Mouse (Mus musculus) limb, embryonic 14.5 days (tissue): Measurements from ENCODE around the gene Samd4. TPM values are rescaled to one million over a fixed set of nuclear protein-coding genes. Genes with fewer than 3 reads are reported as not detected.
A peak's percentile ranks its signal among the peaks of the same experiment; 100 is the strongest.

Experiments used
- ATAC-seq: fragments of 200-750 bp; cut with Nextera tagmentation; 2 replicates; pipeline ENCODE4 v1.8.0; 2017; ENCODE audit warnings: low read depth, moderate number of reproducible peaks, moderate TSS enrichment; ENCODE audit not compliant: low FRiP score
- DNase-seq: peaks from one replicate; pipeline ENCODE4 v3.0.0-alpha.2; 2015; ENCODE audit warnings: low spot score
- H3K27ac ChIP-seq: fragments of 300-500 bp; sonication (generic); replicated peaks from 2 replicates; pipeline ENCODE4 v1.5.1; 2014; ENCODE audit warnings: low read depth, mild to moderate bottlenecking, low read length, moderate library complexity, mixed read lengths
- H3K27me3 ChIP-seq: fragments of 300-500 bp; sonication (generic); 2 replicates; pipeline ENCODE4 v1.6.1; 2014; ENCODE audit warnings: low read length, mixed read lengths; ENCODE audit not compliant: control insufficient read depth, insufficient read depth
- H3K36me3 ChIP-seq: fragments of 300-500 bp; sonication (generic); 2 replicates; pipeline ENCODE4 v1.6.1; 2014; ENCODE audit warnings: mild to moderate bottlenecking, low read length, moderate library complexity, mixed read lengths; ENCODE audit not compliant: control insufficient read depth, insufficient read depth
- H3K4me1 ChIP-seq: fragments of 300-500 bp; sonication (generic); 2 replicates; pipeline ENCODE4 v1.6.1; 2014; ENCODE audit warnings: antibody characterized with exemption, low read length, mixed read lengths; ENCODE audit not compliant: control insufficient read depth, insufficient read depth
- H3K4me2 ChIP-seq: fragments of 300-500 bp; sonication (generic); replicated peaks from 2 replicates; pipeline ENCODE4 v1.6.1; 2014; ENCODE audit warnings: low read depth, mild to moderate bottlenecking, low read length, moderate library complexity; ENCODE audit not compliant: severe bottlenecking
- H3K4me3 ChIP-seq: fragments of 300-500 bp; sonication (generic); replicated peaks from 2 replicates; pipeline ENCODE4 v1.5.1; 2014; ENCODE audit warnings: low read length
- H3K9ac ChIP-seq: fragments of 300-500 bp; sonication (generic); 2 replicates; pipeline ENCODE4 v1.6.1; 2014; ENCODE audit warnings: mild to moderate bottlenecking, low read depth, low read length, moderate library complexity; ENCODE audit not compliant: severe bottlenecking
- H3K9me3 ChIP-seq: fragments of 300-500 bp; sonication (generic); 2 replicates; pipeline ENCODE4 v1.6.1; 2016; ENCODE audit warnings: low read length; ENCODE audit not compliant: control insufficient read depth
- POLR2A ChIP-seq: fragments of 200-500 bp; IDR thresholded peaks from 2 replicates; pipeline ENCODE4 v1.8.0; 2012; ENCODE audit warnings: inconsistent platforms, mild to moderate bottlenecking, moderate library complexity, borderline replicate concordance; ENCODE audit not compliant: insufficient read depth, insufficient read length; ENCODE audit errors: extremely low read depth
- WGBS: fragments of 180-500 bp; shearing (Covaris S2); extraction: QIAGEN DNeasy Blood & Tissue Kit; methylation state at CpG from one replicate; pipeline ENCODE4 v1.1.7; 2014; 5-methylcytosine and 5-hydroxymethylcytosine counted together
- polyA plus RNA-seq, 2 experiments: library from polyadenylated mRNA; depleted of rRNA in 1 of 2; stranded (reverse) in 1 of 2; unstranded in 1 of 2; fragments of >200 nt; fragmentation: Nextera tagmentation in 1 of 2; extraction: Ambion mirVana in 1 of 2; gene quantifications; 2 replicates each; pipeline versions ENCODE4 v1.2.1 to v1.2.3; 2012 to 2014

Gene Samd4
- polyA plus RNA-seq, 2 experiments = 9.6 to 23.9 TPM

DNA sequence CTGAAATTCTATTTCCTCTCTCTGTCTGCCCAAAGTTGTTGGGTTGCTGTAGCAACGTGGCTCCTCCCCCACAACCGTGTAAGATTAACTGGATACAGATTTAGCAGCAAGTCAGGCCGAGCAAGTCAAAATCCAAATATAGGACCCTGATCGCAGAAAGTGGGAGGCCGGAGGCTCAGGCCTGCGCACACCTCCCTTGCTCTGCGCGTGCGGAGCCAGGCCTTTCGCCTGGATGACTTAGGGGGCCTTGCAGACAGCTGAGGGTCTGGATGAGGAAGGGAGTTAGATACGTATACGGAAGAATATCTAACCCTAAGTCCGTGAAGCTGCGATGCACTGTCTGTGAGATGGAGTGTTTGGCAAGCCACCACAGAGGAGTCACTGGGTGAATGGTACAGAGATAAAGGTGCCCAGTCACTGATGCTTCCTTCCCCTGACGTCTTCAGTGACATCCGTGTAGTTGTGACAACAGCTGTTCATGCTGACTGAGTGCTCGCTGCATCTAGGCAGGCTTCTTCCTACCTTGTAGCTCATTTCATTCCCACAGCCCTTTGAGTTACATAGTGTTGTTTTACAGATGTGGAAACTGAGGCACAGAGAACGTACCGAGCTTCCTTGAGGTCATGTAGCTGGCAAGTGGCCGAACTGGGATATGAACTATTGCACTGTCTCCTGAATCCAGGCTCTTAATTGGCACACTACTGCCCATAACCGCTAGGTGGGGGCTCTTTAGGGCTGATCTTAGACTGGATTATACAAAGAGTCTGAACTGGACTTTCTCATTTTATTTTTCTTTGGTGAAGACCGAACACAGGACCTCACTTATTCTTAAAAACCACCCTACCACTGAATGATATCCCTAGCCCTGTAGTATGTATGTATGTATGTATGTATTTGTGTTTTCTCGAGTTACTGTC lies 59.5 kb downstream of the Samd4 start:
- Histone ChIP-seq H3K36me3 (no peaks in the 10 kb centered on the region), H3K4me2 (peak overlapping the region; percentile 26; the same call in 1 of the 2 replicates), H3K9ac (no peak overlapping the region), H3K4me3 (no peak overlapping the region), H3K9me3 (no peaks in the 10 kb centered on the region), H3K4me1 (peaks cover 23% of the 10 kb centered on the region), H3K27me3 (no peaks in the 10 kb centered on the region), H3K27ac (peak overlapping the region; percentile 84)
- DNase-seq = peak; percentile 88
- peak; percentile 90 for ATAC-seq
- TF ChIP-seq POLR2A = no peak
- 49% methylated on average over 23 of the region's 23 CpGs for WGBS

GRCm38 (mm10) chr14:46944411-46944810 lies 61.8 kb downstream of the Samd4 start:
- Histone ChIP-seq H3K9me3 (no peaks in the 10 kb centered on the region), H3K36me3 (no peaks in the 10 kb centered on the region), H3K27ac (no peak overlapping the region), H3K4me1 (peaks cover 23% of the 10 kb centered on the region), H3K4me3 (no peak overlapping the region), H3K9ac (no peak overlapping the region), H3K4me2 (no peak overlapping the region), H3K27me3 (no peaks in the 10 kb centered on the region)
- WGBS = 78% methylated on average over 3 of the region's 3 CpGs
- no peak for TF ChIP-seq POLR2A
- ATAC-seq (no peak), DNase-seq (no peak)

DNA sequence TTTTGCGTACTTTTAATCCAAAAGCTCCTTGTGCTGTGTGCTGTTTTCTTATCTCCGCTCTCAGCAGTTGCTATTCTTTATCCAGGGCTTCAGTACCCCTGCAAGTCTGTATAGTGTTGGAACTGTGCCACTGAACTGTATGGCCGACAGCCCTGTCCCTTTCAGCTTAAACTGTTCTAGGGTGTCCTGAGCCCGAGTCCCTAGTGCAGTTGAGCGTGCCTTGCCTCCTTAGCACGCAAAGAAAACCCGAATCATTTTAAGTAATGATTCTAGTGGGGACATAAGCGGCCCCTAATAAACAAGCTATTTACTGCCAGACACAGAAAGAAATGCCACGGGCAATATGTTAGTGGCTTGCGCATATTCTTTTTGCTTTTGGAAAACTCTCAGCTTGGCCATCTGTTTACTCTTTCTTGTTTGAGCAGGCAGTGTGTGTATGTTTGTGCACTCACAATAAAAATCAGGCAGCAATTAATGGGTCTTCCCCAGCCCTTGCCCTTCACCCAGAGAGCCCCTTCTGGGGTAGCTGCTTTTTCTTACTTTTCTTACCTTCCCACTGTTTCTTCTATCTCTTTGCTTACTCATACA lies 63.3 kb downstream of the Samd4 start:
- no peak overlapping the region for H3K4me2 ChIP-seq
- H3K27ac ChIP-seq = no peak overlapping the region
- peaks cover 32% of the 10 kb centered on the region for H3K4me1 ChIP-seq
- no peaks in the 10 kb centered on the region for H3K9me3 ChIP-seq
- 47% methylated on average over 10 of the region's 10 CpGs for WGBS
- no peaks in the 10 kb centered on the region for H3K36me3 ChIP-seq
- TF ChIP-seq POLR2A = no peak
- H3K4me3 ChIP-seq = no peak overlapping the region
- ATAC-seq = no peak
- no peak for DNase-seq
- H3K27me3 ChIP-seq = no peaks in the 10 kb centered on the region
- H3K9ac ChIP-seq = no peak overlapping the region

- Histone ChIP-seq H3K9ac (no peak overlapping the region), H3K36me3 (no peaks in the 10 kb centered on the region), H3K27me3 (no peaks in the 10 kb centered on the region), H3K4me1 (peaks cover 23% of the 10 kb centered on the region), H3K27ac (no peak overlapping the region), H3K4me2 (no peak overlapping the region), H3K4me3 (no peak overlapping the region), H3K9me3 (no peaks in the 10 kb centered on the region)
- 89% methylated on average over 3 of the region's 3 CpGs for WGBS
- ATAC-seq (no peak), DNase-seq (no peak)
- TF ChIP-seq POLR2A = no peak
These were observed 65.0 kb downstream of the Samd4 start for GRCm38 (mm10) chr14:46947644-46948043.

DNA sequence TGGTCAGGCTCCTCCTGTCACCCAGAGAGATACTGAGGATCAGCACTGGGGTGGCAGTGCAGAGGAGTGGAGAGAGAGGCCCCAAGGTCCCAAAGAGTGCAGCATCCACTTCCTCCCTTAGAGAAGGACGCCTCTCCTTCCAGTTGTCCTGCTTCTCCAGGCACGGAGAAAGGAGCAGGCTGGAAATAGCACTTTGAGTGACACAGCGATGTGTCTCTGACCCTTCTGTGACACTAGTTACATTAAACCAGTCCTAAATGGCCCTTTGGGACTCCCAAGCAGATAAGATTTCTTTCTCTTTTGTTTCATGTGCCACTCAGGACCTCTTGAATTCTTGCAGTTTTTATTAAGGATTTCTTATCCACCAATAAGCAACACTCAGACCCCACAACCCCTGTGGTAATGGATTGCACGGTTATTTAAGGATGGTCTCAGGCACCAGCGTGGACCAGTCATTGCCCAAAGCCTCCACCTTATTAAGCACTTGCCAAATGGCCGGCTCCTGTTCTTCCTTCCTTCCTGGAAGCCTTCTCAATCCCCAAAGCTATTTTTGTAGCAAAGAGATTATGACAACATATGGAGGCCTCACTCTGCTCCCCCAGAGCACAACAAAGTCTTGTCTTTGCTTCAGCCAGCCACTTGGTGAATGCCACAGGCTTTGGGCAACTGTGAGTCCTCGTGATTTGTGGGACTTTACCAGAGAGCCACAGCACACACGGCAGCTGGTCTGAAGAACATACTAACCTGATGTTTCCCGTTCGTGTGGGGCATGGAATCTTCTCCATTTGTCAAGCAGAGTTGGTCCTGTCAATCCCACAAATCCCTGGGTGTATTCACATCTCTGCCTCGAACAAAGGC lies 68.1 kb downstream of the Samd4 start:
- DNase-seq (peak; percentile 47), ATAC-seq (peak; percentile 71)
- WGBS = 61% methylated on average over 11 of the region's 11 CpGs

More for the DNA sequence above, 68.1 kb downstream of the Samd4 start:
- H3K27ac ChIP-seq = no peak overlapping the region
- H3K9me3 ChIP-seq = no peaks in the 10 kb centered on the region
- H3K4me3 ChIP-seq = no peak overlapping the region
- no peak overlapping the region for H3K9ac ChIP-seq
- no peaks in the 10 kb centered on the region for H3K27me3 ChIP-seq
- no peaks in the 10 kb centered on the region for H3K36me3 ChIP-seq
- peaks cover 25% of the 10 kb centered on the region for H3K4me1 ChIP-seq
- H3K4me2 ChIP-seq = no peak overlapping the region
- no peak for TF ChIP-seq POLR2A
